Comparison of ENCODE assay signal across 9 mouse cellular contexts in the genomic region with DNA sequence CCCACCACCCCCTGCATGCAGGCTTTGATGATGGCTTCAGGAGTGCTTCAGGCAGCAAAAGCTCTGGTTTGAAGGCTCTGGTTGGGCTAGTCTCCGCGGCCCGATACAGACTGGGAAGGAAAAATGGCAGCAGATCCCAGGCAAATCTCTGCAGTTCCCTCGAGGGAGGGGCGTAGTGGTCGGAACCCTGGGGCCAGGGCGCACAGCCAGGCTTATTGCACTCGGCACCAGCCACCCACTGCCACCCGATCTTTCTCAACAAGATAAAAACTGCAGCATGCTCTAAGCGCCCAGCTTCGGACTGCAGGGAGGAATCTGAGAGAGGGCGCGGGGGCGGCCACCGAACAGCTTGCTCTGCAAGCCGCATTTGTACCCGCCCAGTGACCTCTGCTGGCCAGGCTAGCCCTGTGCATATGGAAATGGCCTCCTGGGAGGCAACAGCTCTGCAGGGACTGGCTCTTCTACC. TPM values are rescaled to one million over a fixed set of nuclear protein-coding genes. Genes with fewer than 3 reads are reported as not detected.
DNase-seq lines count a peak whose midpoint lies in the region; ATAC-seq and TF ChIP-seq lines count a peak whose summit lies in the region.
"Had no signal": no experiment of that assay in that cellular context is flagged by ENCODE, and none has a peak within 500 bp of the region (broad histone marks: within the 10 kb centered on the region; RNA-seq: fewer than 3 reads in every experiment).

No protein-coding gene starts in this region.

- TF ChIP-seq EP300 in lung, postnatal 0 days (IDR thresholded peaks at IDR 0.05) = no peak

- H3K4me3 ChIP-seq in lung, embryonic 15.5 days = no peak overlapping the region
- no peak overlapping the region for H3K4me3 ChIP-seq in intestine, embryonic 15.5 days (replicated peaks)
- H3K4me3 ChIP-seq in lung, postnatal 0 days (ENCODE audit: low read depth, low read length) = no peak overlapping the region

- no peaks in the 10 kb centered on the region for H3K9me3 ChIP-seq in lung, embryonic 15.5 days
- H3K9me3 ChIP-seq in intestine, embryonic 15.5 days = no peaks in the 10 kb centered on the region
- no peaks in the 10 kb centered on the region for H3K9me3 ChIP-seq in lung, postnatal 0 days (ENCODE audit: low read length)

- H3K36me3 ChIP-seq in lung, embryonic 15.5 days = no peaks in the 10 kb centered on the region
- no peaks in the 10 kb centered on the region for H3K36me3 ChIP-seq in intestine, embryonic 15.5 days
- no peaks in the 10 kb centered on the region for H3K36me3 ChIP-seq in lung, postnatal 0 days (ENCODE audit: insufficient read depth, low read length)

- peaks cover 14% of the 10 kb centered on the region; the same call in 1 of the 2 replicates for H3K27me3 ChIP-seq in lung, embryonic 15.5 days
- H3K27me3 ChIP-seq in intestine, embryonic 15.5 days (replicated peaks) = peaks cover 9% of the 10 kb centered on the region; the same call in 1 of the 2 replicates
- no peaks in the 10 kb centered on the region for H3K27me3 ChIP-seq in lung, postnatal 0 days (replicated peaks; ENCODE audit: insufficient read depth, low read length)

- H3K4me1 ChIP-seq in lung, embryonic 15.5 days = 0 out of 2 replicates have a peak, but pooled peaks cover 3% of the 10 kb centered on the region
- H3K4me1 ChIP-seq in intestine, embryonic 15.5 days (replicated peaks) = no peaks in the 10 kb centered on the region
- H3K4me1 ChIP-seq in lung, postnatal 0 days (ENCODE audit: insufficient read depth, low read depth, low read length) = no peaks in the 10 kb centered on the region

- DNase-seq in lung, adult 18-20 months = no peak
- DNase-seq in cerebellum, postnatal 36 days = peak; percentile 70 to 77
- peak; percentile 41 to 59 for DNase-seq in frontal cortex, postnatal 36 days (ENCODE audit: low spot score in 2 of 2)
- DNase-seq in lung, postnatal 0 days (ENCODE audit: low spot score) = peak; percentile 31
- peak; percentile 33 for DNase-seq in right cerebral cortex, postnatal 25 days
- no peak for DNase-seq in yolk sac, embryonic 10.5 days (ENCODE audit: low spot score)

- peak; percentile 54 for TF ChIP-seq CTCF in lung, postnatal 0 days (IDR thresholded peaks at IDR 0.05)

- H3K4me2 ChIP-seq in lung, embryonic 15.5 days = peak overlapping the region; percentile 41
- peak overlapping the region; percentile 44 for H3K4me2 ChIP-seq in intestine, embryonic 15.5 days (replicated peaks)
- 0 out of 2 replicates have a peak overlapping the region, but pooled peaks have one; percentile 1 for H3K4me2 ChIP-seq in lung, postnatal 0 days (replicated peaks; ENCODE audit: low read depth, low read length)

- no peak overlapping the region for H3K9ac ChIP-seq in lung, embryonic 15.5 days
- H3K9ac ChIP-seq in intestine, embryonic 15.5 days = no peak overlapping the region
- H3K9ac ChIP-seq in lung, postnatal 0 days (replicated peaks; ENCODE audit: low read depth) = no peak overlapping the region

- peak; percentile 68; the same call in 1 of the 2 replicates for ATAC-seq in lung, embryonic 15.5 days (ENCODE audit: borderline replicate concordance, extremely low read depth, low FRiP score, low TSS enrichment)
- ATAC-seq in intestine, embryonic 15.5 days = no peak
- ATAC-seq in lung, postnatal 0 days = peak; percentile 43; the same call in 1 of the 2 replicates

- H3K27ac ChIP-seq in lung, embryonic 15.5 days = no peak overlapping the region
- no peak overlapping the region for H3K27ac ChIP-seq in intestine, embryonic 15.5 days
- no peak overlapping the region for H3K27ac ChIP-seq in lung, postnatal 0 days (ENCODE audit: low read length)

- WGBS in lung, embryonic 15.5 days = 4% methylated on average over 17 of the region's 17 CpGs
- 6% methylated on average over 17 of the region's 17 CpGs for WGBS in intestine, embryonic 15.5 days
- 2% methylated on average over 17 of the region's 17 CpGs for WGBS in lung, postnatal 0 days

RNA-seq across cellular contexts. Expression of a gene that starts 23.0 kb away (rescaled TPM):
- polyA plus RNA-seq in lung, embryonic 15.5 days (2015; fragmentation: Nextera tagmentation; extraction: Ambion mirVana) = not detected in 2 replicates
- polyA plus RNA-seq in intestine, embryonic 15.5 days (2015; fragmentation: Nextera tagmentation; extraction: Ambion mirVana) = not detected in 2 replicates
- not detected in 2 replicates for polyA plus RNA-seq in lung, postnatal 0 days (2015; fragmentation: Nextera tagmentation; extraction: Ambion mirVana)
- polyA plus RNA-seq: liver, embryonic 16.5 days had no signal

RNA-seq across cellular contexts. Expression of a gene that starts 58.9 kb away (rescaled TPM):
- polyA plus RNA-seq in lung, embryonic 15.5 days (2015; fragmentation: Nextera tagmentation; extraction: Ambion mirVana) = 0.47 and 0.61 TPM in 2 replicates
- 0.08 and 0.09 TPM in 2 replicates for polyA plus RNA-seq in intestine, embryonic 15.5 days (2015; fragmentation: Nextera tagmentation; extraction: Ambion mirVana)
- polyA plus RNA-seq in lung, postnatal 0 days (2015; fragmentation: Nextera tagmentation; extraction: Ambion mirVana) = 0.87 and 0.93 TPM in 2 replicates

Comparison
In these comparisons a context has a peak if more than half of its experiments do, and no peak if none do; other contexts are left out.
1. DNase-seq: peak in cerebellum, postnatal 36 days (2 of 2), frontal cortex, postnatal 36 days (2 of 2), lung, postnatal 0 days (single experiment) and right cerebral cortex, postnatal 25 days (single experiment); none in lung, adult 18-20 months (0 of 2) and yolk sac, embryonic 10.5 days (single experiment).
2. Peak in every context shown above with its lines, with median percentiles within 50 percentile points of each other: H3K4me2 ChIP-seq.